Mouse (Mus musculus) E14TG2a.4 (cell line): ENCODE measurements around the gene Lrrn2.
A peak's percentile ranks its signal among the peaks of the same experiment; 100 is the strongest.

Experiments used
- H3K27me3 ChIP-seq: 2 replicates; pipeline ENCODE4 v1.6.1; 2014; ENCODE audit warnings: low read length, control low read depth; ENCODE audit not compliant: insufficient read depth
- H3K36me3 ChIP-seq: 2 replicates; pipeline ENCODE4 v1.6.1; 2014; ENCODE audit warnings: low read length, control low read depth; ENCODE audit not compliant: insufficient read depth
- H3K4me1 ChIP-seq: replicated peaks from 2 replicates; pipeline ENCODE4 v1.6.1; 2014; ENCODE audit warnings: low read depth, low read length, control low read depth
- H3K4me3 ChIP-seq: replicated peaks from 2 replicates; pipeline ENCODE4 v1.5.1; 2014; ENCODE audit warnings: mild to moderate bottlenecking, low read length
- H3K9me3 ChIP-seq: 2 replicates; pipeline ENCODE4 v1.6.1; 2014; ENCODE audit warnings: low read length, control low read depth
- CTCF ChIP-seq: conservative IDR thresholded peaks from 2 replicates; pipeline ENCODE4 v1.5.1; 2014; ENCODE audit warnings: low read length
- NANOG ChIP-seq: IDR thresholded peaks from 2 replicates; pipeline ENCODE4 v1.6.1; 2014; ENCODE audit warnings: borderline replicate concordance, low read length, mixed read lengths
- POU5F1 ChIP-seq: IDR thresholded peaks from 2 replicates; pipeline ENCODE4 v1.6.1; 2014; ENCODE audit warnings: low read length, borderline replicate concordance

Lrrn2 gene

DNA sequence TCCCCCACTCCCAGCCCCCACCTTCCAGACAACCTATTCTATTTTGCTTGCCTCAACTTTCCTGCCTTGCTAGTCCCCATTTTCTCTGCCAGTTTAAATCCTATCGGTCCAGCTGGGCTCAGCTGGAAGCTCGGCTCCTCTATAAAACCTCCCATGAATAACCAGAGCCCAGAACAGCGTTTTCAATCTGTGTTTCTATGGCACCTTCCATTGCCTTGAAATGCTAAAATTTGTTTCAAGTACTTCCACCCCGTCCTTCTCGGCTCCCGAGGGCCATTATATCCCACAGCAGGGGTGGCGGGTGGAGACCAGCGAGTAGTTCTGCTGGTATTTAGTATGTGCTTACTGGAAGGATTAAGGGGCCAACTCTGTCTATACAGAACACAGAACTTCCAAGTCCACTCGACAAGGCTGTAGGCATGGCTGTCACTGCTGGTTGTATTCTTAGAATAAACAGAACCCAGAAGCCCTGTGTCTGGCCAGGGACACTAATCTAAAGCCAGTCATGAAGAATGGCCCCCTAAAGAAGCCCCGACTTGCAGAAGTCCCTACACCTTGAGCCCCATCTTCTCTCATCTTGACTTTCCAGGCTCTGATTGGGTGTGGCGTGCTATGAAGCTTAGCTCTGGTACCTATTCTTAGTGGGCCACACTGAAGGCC is 992 bp upstream of the Lrrn2 start:
- Histone ChIP-seq H3K4me3 (peak overlapping the region; percentile 86), H3K36me3 (no peaks in the 10 kb centered on the region), H3K27me3 (peaks cover 65% of the 10 kb centered on the region), H3K4me1 (peaks cover 81% of the 10 kb centered on the region), H3K9me3 (peaks cover 4% of the 10 kb centered on the region; the same call in 1 of the 2 replicates)
- TF ChIP-seq POU5F1 (peak; percentile 78), NANOG (peak; percentile 91), CTCF (no peak)

GRCm38 (mm10) chr1:132879801-132880160 is 292 bp upstream of the Lrrn2 start:
- TF ChIP-seq CTCF (no peak), POU5F1 (no peak), NANOG (no peak)
- peaks cover 88% of the 10 kb centered on the region for H3K4me1 ChIP-seq
- peaks cover 64% of the 10 kb centered on the region for H3K27me3 ChIP-seq
- H3K4me3 ChIP-seq, result peak overlapping the region; percentile 86
- no peaks in the 10 kb centered on the region for H3K36me3 ChIP-seq
- H3K9me3 ChIP-seq, result peaks cover 4% of the 10 kb centered on the region; the same call in 1 of the 2 replicates

DNA sequence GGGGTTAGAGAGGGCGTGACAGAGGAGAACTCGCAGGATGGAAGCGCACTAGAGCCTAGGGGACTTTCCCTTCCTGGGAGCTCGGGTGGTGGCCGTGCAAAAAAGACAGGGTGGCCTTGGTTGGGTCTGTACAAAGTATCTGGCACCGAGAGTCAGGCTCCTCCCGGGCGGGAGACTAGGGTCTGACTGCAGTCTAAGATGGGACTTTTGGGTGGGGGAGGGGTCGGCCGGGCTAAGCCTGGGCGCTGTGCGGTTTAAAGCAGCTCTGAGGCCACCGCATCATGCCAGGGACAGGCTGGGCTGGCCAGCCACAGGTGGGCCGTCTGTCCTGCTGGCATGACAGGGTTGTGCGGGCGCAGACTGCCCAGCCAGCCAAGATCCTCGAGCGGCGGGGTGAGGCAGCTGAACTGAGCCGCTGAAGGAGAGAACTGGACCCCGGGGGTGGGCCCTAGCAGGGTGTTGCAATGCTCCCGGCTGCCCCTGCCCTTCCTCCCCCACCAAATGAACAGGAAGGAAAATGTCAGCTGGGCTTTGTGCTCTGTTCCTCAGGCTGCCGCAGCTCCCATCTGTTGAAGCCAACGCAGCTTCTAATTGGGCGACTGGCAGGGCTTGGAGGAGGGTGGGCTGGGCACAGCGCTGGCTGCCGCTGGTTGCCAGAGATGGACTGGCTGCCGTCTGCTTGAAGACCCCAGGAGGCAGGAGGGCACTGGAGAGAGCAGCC is 1.1 kb downstream of the Lrrn2 start:
- no peak for TF ChIP-seq POU5F1
- TF ChIP-seq CTCF, result no peak
- no peak for TF ChIP-seq NANOG
- peaks cover 93% of the 10 kb centered on the region for H3K4me1 ChIP-seq
- H3K27me3 ChIP-seq, result peaks cover 51% of the 10 kb centered on the region
- H3K9me3 ChIP-seq, result no peaks in the 10 kb centered on the region
- peak overlapping the region; percentile 86 for H3K4me3 ChIP-seq
- no peaks in the 10 kb centered on the region for H3K36me3 ChIP-seq

DNA sequence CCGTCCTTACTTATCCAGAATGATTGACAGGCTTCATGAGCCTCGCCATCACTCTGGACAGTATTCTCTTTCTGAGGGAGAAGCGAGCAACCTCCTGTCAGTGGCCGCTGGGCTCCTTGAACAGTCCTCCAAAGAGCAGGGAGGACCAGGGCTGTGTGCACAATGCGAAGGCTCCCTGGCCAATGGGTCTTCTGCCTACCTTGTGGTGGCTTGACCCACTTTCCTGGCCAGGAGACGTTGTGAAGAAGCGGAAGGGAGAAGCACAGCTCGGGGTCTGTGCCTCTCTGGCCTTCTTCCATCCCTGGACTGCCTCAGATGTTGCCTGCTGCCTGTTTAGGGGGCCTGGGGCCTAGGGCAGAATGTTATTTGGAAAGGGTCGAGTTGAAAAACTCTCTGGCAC is 1.8 kb downstream of the Lrrn2 start:
- H3K36me3 ChIP-seq, result no peaks in the 10 kb centered on the region
- no peak for TF ChIP-seq NANOG
- no peak for TF ChIP-seq POU5F1
- TF ChIP-seq CTCF, result no peak
- peaks cover 45% of the 10 kb centered on the region for H3K27me3 ChIP-seq
- H3K4me1 ChIP-seq, result peaks cover 93% of the 10 kb centered on the region
- H3K9me3 ChIP-seq, result no peaks in the 10 kb centered on the region
- peak overlapping the region; percentile 86 for H3K4me3 ChIP-seq

- peaks cover 95% of the 10 kb centered on the region for H3K4me1 ChIP-seq
- TF ChIP-seq NANOG (no peak), CTCF (no peak), POU5F1 (no peak)
- H3K9me3 ChIP-seq, result no peaks in the 10 kb centered on the region
- H3K36me3 ChIP-seq, result no peaks in the 10 kb centered on the region
- H3K4me3 ChIP-seq, result peak overlapping the region; percentile 45; the same call in 1 of the 2 replicates
- peaks cover 41% of the 10 kb centered on the region for H3K27me3 ChIP-seq
These were observed 5.6 kb downstream of the Lrrn2 start for GRCm38 (mm10) chr1:132885701-132886100.

GRCm38 (mm10) chr1:132886626-132887025 is 6.6 kb downstream of the Lrrn2 start:
- TF ChIP-seq NANOG (no peak), POU5F1 (no peak), CTCF (no peak)

GRCm38 (mm10) chr1:132888811-132889210 is 8.7 kb downstream of the Lrrn2 start:
- H3K27me3 ChIP-seq, result peaks cover 15% of the 10 kb centered on the region; the same call in 1 of the 2 replicates
- H3K4me1 ChIP-seq, result peaks cover 91% of the 10 kb centered on the region
- no peaks in the 10 kb centered on the region for H3K9me3 ChIP-seq
- no peak for TF ChIP-seq NANOG
- TF ChIP-seq POU5F1, result no peak
- no peak for TF ChIP-seq CTCF
- H3K4me3 ChIP-seq, result 0 out of 2 replicates have a peak overlapping the region, but pooled peaks have one; percentile 21
- peaks cover 13% of the 10 kb centered on the region for H3K36me3 ChIP-seq

More at GRCm38 (mm10) chr1:132886626-132887025, 6.6 kb downstream of the Lrrn2 start:
- H3K4me3 ChIP-seq, result peak overlapping the region; percentile 45; the same call in 1 of the 2 replicates
- peaks cover 91% of the 10 kb centered on the region for H3K4me1 ChIP-seq
- H3K9me3 ChIP-seq, result no peaks in the 10 kb centered on the region
- H3K27me3 ChIP-seq, result peaks cover 33% of the 10 kb centered on the region
- H3K36me3 ChIP-seq, result no peaks in the 10 kb centered on the region

DNA sequence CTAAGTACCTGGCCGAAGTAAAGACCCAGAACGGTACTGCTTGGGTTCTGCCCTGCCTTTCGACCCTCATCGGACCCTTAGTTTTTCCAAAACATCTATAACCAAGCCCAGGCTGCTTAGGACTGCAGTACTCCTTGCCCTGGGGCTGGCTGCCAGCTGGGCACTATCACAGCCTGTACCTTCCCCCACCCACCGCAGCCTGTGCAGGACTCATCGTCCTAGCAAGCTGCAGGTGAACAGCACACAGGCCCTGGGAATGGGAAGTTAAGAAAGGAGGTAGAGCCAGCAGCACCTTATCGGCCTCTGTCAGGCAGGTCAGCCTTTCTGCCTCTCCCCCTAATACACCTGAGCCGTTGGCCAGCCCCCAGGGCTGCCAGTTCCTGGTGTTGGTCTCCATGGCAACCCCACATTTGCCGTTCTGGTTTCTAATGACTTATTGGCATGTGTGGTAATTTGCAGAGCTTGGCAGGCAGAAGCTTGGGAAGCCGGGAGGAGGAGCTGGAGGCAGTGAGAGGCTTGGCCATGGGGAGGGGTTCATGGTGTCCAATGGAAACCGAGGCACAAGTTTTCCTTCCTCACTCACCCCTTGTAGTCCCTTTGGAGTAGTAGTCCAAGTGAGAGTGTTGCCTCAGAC is 10.2 kb downstream of the Lrrn2 start:
- H3K9me3 ChIP-seq, result no peaks in the 10 kb centered on the region
- H3K4me3 ChIP-seq, result no peak overlapping the region
- peaks cover 14% of the 10 kb centered on the region; the same call in 1 of the 2 replicates for H3K27me3 ChIP-seq
- peaks cover 13% of the 10 kb centered on the region for H3K36me3 ChIP-seq
- no peak for TF ChIP-seq CTCF
- no peak for TF ChIP-seq POU5F1
- H3K4me1 ChIP-seq, result peaks cover 88% of the 10 kb centered on the region
